Mouse (Mus musculus): ENCODE data around the gene Cul7.
A peak's percentile ranks its signal among the peaks of the same experiment; 100 is the strongest.

Cul7 gene

DNA sequence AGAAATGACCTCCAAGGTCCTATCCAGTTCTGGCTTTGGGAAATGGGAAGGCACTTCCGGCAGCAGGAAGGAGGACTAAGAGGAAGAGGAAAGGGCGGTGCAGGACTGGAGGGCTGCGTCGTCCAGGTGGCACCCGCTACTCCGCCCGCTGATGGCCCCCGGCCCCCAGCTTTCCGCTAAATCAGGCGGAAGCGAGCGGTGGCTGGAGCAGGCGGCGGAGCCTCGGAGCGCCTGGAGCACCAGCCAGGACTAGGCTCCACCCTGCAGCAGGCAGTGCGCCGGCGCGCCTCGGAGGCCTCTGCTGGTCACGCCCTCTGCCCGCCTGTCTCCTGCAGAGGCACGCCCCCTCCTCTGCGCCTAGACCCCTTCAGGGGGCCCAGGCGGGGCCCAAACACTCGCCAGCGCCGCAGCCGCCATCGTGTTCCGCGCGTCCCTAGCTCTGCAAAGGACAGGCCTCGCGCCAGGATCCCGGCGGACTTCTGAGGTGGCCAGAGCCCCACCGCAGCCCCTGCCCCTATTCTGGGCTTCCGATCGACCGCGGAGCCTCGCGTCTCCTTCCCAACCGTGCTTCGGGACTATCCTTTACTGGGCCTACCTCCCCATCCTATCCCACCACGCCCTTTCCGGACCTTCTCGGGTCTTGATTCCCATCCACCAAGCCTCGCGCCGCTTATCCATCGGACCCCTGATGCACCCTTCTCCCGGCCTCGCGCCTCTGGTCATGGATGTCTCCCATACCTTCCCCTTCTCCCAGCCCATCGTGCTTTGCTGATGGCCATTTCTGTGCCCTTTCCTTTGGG, at the start of gene Cul7:
TSS of gene Cul7 (plus strand) at position 106 of the 800 bp plus-strand sequence.
- no peak for DNase-seq (ENCODE audit: extremely low read depth, low read depth, low spot score)

DNA sequence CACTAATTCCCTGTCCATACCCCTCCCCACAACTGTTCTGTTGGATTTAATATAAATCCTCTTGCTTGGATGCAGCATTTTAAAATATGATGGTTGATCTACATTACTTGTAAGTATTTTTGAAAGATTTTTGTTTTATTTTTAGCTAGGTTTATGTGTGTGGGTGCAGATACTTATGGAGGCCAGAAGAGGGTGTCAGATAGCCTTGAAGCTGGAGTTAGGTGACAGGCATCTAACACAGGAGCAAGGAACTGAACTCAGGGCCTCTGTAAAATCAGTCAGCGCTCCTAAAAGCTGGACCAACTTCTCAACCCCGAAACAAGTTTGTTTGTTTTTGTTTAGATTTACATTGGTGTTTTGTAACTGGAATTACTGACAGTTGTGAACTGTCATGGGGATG, 49.6 kb upstream of the Cul7 start:
- no peak for DNase-seq (ENCODE audit: extremely low read depth, low read depth, low spot score)

DNA sequence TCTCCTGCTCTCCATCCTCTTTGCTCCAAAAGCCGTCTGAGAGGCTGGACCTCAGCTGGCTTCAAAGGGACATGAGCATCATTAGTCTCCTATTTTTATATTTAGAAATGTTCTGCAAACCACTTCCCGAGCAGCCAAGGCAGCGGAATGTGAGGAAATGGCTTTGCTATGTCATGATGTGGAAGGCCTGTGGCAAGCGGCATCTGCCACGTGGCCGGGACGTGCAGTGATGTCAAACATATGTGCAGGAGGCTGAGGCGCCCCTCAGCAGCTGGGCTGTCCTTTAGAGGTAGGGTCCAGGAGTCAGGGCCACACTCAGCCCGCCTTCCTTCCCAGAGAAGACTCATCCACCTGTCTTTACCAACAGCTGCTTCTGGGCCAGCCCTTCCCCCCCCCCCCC, 47.9 kb upstream of the Cul7 start:
- no peak for DNase-seq (ENCODE audit: extremely low read depth, low read depth, low spot score)

DNA sequence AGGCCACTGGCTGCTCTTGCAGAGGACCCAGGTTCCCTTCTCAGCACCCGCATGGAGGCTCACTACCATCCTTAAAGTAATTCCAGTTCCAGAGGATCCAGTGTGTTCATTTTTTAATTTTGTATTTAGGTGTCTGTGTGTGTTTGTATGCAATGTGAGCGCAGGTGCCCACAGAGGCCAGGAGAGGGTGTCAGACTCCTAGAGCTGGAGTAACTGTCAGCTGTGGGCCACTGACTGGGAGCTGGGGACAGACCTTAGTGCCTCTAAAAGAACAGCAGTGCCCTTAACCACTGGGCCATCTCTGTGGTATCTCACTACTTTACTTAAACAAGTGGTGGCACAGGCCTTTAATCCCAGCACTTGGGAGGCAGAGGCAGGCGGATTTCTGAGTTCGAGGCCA, 46.9 kb upstream of the Cul7 start:
- no peak for DNase-seq (ENCODE audit: extremely low read depth, low read depth, low spot score)

DNA sequence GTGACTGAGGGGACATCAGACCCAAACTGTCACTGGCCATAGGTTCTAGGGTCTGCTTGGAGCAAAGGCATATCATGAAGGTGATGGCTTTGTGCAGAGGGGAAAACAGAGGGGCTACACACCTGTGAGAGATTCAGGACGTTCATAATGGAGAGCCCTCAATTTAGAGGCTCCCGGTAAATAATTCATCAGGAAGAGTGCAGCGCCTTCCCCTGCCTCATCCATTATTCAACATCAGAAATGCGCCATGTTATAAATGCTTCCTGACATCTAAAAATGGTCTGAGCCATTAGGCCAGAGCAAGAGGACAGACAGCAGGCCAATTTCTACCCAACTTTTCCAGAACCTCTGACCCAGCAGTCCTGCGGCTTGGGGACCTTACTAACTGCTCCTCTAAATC, 45.0 kb upstream of the Cul7 start:
- no peak for DNase-seq (ENCODE audit: extremely low read depth, low read depth, low spot score)

DNA sequence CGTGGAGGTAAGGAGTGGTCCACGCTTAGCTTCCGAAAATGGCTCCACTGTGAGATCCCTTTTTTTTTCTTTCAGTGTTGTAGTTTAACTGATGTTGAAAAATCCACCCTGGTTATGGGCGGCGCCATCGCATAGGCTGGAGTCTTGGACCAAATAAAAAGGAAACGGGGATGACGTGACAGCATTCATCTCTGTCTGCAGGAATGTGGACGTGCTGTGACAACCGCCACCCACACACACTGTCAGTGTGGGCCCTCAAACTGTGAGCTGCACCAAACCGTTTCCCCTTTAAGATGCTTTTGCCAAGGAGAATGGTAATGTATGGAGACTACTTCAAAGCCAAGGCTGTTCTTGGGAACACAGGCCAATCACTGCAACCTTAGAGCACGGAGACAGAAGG, 44.1 kb upstream of the Cul7 start:
- no peak for DNase-seq (ENCODE audit: extremely low read depth, low read depth, low spot score)

DNA sequence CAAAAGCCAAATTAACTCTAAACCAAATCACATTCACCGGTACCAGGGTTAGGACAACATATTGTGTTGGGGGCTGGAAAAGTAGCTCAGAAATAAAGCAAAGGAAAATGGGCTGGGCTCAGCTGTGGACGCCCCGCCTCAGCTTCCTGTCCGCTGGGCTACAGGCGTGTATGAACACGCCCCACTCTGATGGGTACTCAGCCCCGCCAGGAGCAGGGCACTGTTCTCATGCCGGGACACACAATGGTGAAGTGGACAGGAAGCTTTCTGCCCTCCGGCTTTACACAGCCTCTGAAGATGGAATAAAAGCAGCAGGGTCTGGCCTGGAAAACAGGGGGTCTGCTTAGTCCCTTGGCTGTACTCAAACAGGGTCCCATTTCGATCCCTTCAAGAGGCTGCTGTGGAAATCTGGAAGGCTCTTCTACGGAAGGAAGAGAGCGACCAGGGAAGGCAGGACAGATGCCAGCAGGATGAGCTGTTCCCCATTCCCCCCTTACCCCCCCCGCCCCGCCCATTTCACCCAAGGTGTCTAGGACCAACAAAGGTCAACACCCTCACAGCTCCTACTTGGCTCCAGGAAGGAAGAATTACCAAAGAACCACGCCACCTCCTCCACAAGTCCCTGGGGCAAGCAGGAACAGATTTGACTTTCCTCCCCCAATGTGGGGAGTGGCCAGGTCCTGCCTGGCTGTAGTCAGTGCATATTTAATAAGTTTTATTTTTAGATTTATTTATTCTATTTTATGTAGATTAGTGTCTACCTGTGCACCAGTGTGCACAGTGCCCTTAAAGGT, 40.2 kb upstream of the Cul7 start:
- no peak for DNase-seq (ENCODE audit: extremely low read depth, low read depth, low spot score)

DNA sequence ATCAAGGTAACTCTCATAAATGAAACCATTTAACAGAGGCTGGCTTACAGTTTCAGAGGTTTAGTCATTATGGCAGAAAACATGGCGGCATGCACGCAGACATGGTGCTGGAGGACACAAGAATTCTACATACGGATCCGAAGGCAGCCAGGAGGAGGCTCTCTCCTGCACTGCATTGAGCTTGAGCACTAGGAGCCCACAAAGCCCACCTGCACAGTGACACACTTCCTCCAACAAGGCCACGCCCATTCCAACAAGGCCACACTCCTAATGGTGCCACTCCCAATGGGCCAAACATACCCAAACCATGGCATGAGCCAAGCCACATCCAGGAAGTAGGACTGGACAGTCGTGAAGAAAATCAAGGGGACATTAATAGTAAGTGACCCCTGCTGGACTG, 38.8 kb upstream of the Cul7 start:
- no peak for DNase-seq (ENCODE audit: extremely low read depth, low read depth, low spot score)

DNA sequence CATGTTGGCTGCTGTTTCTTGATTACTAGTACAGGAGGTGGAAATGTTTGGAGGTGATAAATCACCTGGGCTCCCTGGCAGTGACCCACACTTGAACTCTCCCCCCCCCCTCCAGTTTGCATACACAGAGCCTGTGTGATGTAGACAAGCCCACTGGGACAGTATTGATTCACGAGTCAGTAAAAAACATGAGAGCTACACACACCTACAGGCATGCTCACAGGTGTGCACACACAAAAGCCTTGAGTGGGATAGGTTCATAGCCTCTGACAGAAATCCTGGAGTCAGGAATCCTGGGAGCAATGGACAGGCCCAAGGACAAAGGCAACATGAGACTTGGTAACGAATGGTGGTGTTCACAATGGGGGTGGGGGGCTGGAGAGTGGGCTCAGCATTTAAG, 37.9 kb upstream of the Cul7 start:
- no peak for DNase-seq (ENCODE audit: extremely low read depth, low read depth, low spot score)

DNA sequence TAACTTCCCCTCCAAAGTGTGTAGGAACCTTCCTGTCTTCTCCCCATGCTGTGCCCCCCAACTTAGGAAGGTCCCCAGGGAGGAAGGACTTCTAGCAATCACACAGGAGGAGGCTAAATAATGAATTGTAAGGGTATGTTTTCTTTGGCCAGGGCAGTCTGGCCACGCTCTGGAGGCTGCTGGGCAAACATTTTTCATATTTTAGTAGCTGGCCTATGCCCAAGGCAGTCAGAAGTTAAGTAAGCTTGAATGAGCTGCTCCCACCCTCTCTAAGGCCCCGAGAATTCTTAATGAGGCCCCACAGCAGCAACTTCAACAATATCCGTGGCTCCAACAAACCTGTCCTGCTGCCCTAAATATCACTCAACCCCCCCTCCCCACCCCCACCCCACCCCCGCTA, 37.3 kb upstream of the Cul7 start:
- DNase-seq (ENCODE audit: extremely low read depth, low read depth, low spot score), result no peak

DNA sequence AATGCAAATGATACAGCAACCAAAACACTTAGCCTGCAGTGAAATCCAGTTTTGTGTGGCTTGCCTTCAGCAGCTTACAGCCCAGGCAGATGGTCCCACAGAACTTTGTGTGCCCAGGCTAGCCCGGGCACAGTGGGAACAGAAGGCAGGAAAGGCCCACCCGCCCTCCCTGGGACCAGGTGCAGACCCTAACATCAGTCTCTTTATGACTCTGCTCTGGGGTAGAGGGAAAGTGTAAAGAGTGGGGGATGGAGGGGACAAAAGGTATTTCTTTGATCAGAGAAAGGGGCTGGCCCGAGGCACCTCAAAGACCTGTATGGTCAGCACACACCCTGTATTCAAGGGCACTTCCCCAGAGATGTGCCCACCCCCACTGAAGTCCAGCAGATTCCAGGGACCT, 36.9 kb upstream of the Cul7 start:
- no peak for DNase-seq (ENCODE audit: extremely low read depth, low read depth, low spot score)

DNA sequence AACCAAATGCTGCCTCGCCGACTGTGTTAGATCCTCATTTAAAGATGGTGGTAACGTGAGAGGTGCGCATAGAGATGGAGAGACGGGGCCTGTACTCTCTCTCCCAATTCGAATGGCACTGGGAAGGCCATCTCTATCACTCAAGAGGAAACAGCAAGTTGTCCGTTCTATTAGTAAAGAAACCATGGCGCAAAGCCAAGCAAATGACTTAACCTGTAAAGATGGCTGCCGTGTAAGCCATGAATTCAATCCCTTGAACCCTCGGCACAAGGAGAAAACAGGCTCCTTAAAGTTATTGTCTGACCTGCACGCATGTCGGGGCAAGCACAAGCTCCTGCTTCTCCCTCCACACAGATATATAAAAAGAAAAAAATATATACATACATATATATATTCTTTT, 32.3 kb upstream of the Cul7 start:
- no peak for DNase-seq (ENCODE audit: extremely low read depth, low read depth, low spot score)

DNA sequence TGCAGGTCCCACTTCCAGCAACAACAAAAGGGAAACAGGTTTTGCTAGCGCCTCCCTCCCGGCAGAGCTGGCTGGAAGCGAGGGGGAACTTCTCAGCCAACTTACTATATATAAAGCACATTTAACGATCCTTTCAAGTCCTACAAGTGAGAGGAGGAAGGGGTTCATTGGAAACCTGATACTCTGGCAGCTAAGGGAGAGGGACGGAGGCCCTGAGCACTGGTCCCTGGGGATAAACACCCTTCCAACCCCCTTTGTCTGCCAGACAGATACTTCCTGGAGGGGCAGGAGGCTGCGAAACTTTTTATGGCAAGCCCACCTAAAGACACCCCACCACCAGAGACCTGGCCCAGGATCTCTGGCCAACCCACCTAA, 31.8 kb upstream of the Cul7 start:
- no peak for DNase-seq (ENCODE audit: extremely low read depth, low read depth, low spot score)

DNA sequence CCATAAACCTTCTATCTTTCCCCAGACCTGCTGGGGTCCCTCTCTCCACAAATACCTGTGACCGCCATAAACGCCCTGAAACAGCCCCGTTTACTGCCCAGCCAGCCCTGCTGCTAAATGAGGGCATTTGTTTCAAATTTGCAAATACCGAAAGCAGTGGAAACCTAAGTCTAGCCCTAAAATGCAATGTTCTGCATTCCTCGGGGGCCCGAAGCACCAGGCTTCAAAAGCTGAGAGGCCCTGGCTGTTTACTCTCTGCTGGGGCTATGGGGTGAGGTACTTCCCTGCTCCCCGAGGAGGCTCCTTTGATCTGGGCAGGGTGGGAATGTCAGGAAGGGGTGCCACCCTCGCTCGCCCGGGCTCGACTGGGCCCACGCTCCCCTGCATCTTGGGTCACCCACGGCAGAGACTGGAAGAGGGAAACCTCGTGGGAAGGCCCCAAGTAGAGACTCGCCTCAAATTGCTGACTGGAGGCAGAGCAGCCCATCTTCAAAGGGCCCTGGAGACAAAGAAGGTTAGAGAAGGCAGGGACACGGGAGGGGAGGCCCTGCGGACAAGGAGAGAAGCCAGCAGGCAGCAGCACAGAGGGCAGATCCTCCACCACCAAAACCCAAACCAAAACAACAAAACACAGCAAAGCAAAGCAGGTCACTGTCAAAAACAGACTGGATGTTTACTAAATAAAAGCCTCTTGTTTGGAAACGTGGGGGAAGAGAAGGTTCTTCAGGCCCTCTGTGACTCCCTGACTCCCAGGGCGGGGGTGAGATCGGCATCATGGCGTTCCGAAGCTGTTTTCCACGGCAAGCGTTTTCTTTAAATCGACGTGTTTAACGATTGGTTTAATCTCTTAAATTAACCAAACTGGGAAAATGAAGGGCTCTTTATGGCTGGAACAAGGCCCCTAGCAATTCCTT, 31.1 kb upstream of the Cul7 start:
- no peak for DNase-seq (ENCODE audit: extremely low read depth, low read depth, low spot score)

DNA sequence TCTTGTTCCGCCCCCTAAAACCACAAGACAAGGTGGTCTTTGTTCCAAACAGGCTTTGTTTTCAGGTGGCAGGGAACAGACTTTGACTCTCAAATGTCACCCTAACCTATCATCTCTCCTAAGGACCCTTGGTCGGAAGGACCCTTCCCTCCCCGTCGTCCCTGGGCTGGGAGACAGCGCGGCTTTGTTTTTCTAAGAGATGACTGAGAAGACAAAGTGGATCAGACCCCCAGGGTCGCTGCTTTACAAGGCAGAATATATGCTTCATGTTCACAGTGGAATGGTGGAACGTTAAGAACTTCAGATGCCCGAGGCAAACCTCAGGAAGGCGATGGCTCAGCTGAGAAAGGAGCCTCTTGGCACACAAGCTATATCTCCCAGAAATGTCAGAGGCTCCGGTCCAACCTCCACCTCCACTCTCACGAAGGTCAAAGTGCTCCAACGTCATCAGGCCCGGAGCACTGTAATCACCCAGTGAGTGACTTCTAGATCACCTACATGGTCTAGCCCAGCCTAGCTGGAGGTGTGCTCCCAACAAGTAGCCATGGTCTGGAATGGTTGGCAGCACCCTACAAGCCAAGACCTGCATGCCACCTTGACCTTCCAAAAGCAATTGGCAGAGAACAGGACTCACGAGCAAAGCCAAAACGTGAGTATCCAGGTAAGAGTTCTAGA, 30.3 kb upstream of the Cul7 start:
- DNase-seq (ENCODE audit: extremely low read depth, low read depth, low spot score), result peak; percentile 89

DNA sequence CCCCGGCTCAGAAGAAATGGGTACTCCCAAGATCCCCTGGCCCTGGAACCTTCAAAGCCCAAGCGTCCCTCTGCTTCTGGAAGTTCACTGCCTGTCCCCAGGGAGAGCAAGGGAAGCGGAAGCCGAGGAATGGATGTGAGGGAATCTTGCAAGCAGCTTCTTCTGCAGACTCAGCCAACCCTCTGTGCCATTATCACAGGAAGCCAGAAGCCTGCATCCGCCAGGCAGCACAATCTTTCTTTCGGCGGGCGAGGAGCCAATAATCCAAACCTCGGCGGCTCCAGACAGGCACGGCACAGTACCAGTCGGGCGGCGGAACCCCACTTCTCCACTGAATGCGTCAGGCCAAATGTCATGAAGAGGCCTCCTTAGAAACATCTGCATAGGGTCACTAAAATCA, 28.8 kb upstream of the Cul7 start:
- DNase-seq (ENCODE audit: extremely low read depth, low read depth, low spot score), result no peak

DNA sequence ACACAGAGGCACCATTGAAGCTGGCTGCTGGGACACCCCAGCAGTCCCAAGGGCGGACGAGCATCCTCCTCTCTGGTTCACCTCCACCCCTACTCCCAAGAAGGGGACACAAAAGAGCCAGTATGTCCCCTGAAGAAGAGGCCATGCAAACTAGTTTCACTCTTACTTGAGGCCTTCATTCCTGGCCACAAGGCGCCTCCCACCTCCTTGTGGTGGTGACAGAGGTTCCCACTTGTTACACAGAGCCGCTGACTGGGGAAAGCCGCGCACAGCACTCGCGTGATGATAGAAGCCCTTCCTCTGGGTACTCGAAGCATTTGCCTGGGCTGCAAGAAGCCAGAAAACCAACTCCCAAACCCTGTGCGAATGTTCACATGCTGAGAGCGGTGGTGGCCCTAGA, 27.9 kb upstream of the Cul7 start:
- DNase-seq (ENCODE audit: extremely low read depth, low read depth, low spot score), result no peak

DNA sequence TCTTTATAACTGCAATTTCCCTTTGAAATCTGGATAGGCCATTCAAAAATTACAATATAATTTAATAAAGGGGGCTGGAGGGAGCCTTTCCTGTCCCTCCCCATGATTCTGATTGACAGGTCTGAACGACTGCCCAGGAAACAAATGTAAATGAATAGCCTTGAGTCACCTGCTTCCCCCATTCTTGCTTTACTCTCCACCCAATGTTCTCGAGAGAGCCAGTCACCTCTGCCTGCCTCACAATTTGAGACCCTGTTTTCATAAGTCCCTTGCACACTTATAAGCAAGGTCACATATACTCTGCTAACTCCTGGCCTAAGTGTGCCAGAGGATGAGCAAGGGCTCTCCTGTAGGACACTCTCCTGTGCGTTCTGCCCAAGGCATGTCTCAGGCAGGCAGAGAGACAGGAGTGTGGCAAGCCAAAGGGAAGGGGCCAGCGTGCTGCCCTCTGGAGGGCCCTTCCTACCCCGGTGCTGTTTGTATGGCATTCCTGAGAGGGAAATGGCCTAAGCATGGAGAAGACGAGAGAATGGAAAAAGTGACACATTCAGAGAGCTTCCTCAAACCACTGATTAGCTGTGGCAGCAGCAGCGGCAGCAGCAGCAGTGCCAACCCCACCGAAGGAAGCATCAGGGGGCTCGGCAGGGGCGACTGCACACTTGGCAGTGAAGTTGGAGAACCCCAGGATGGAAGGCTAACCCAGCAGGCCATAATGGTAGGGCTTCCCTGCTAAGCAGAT, 26.1 kb upstream of the Cul7 start:
- DNase-seq (ENCODE audit: extremely low read depth, low read depth, low spot score), result no peak

DNA sequence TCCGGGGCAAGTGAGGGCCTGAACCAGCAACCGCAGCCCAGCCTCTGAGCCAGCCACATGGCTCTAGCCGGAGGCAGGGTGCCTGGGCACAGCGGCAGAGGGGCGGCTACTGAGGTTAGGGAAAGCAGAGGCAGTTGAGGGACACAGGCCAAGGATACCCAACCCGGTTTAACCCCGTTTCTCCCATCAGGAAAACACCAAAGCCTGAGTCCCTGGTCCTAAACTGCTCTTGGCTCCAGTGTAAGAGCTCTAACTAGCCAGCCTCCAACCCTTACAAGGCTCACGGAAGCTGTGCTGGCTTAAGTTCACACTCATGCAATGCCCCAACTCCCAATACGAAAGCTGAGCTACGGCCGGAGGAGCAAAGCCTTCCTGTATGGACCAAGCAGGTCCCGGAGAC, 25.5 kb upstream of the Cul7 start:
- DNase-seq (ENCODE audit: extremely low read depth, low read depth, low spot score), result no peak

DNA sequence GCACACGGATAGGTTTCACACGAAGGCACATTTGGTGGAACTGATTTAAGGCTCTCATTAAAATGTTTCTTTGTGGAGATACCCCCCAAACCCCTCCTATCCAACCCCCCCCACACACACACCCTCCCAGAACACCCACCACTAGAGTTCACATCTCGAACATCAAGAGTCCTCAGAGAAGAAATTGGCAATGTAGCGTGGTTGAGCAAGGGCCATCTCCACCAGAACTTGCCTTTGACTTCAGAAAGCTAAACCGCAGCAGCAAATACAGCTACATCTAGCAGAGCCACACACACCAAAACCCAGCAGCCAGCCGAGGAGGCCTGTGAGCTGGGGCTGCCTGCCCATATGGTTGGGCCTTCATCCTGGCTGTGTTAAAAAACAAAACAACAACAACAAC, 22.7 kb upstream of the Cul7 start:
- DNase-seq (ENCODE audit: extremely low read depth, low read depth, low spot score), result no peak

DNA sequence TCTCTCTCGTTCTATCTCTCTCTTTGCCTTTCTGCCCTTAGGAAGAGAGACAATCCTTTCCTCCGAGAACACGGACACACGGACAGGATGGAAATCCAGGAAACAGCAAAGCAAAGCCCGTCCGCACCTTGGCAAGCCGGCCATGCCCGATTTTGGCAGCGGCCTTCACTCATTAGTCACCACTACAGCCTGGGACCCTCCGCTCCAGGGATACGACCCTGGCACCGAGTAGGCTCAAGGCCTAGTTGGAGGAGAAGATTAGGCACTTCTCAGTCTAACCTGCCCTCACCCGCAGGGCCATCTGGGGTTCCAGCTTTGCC, 21.7 kb upstream of the Cul7 start:
- no peak for DNase-seq (ENCODE audit: extremely low read depth, low read depth, low spot score)
